In genomic region chr16:20589939-20590679, GRCm38 (mm10) we compare ENCODE assay signal across 8 mouse cellular contexts. TPM values are rescaled to one million over a fixed set of nuclear protein-coding genes. Genes with fewer than 3 reads are reported as not detected.
A peak's percentile ranks its signal among the peaks of the same experiment; 100 is the strongest.
DNase-seq lines count a peak whose midpoint lies in the region; ATAC-seq and TF ChIP-seq lines count a peak whose summit lies in the region.

No protein-coding gene starts in this region.

- under 1% methylated on average over 36 of the region's 39 CpGs for WGBS in heart, embryonic 14.5 days
- WGBS in midbrain, embryonic 16.5 days, result under 1% methylated on average over 38 of the region's 39 CpGs

- no peaks in the 10 kb centered on the region for H3K79me2 ChIP-seq in CH12.LX (replicated peaks; ENCODE audit: control insufficient read depth, extremely low read depth, insufficient read depth, poor library complexity, severe bottlenecking)

- TF ChIP-seq RAD21 in CH12.LX (IDR thresholded peaks at IDR 0.05; ENCODE audit: low read depth, low read length), result no peak

- no peak overlapping the region for H3K9ac ChIP-seq in CH12.LX (ENCODE audit: insufficient read depth, low read depth)
- H3K9ac ChIP-seq in heart, embryonic 14.5 days (ENCODE audit: low read length), result peak overlapping the region; percentile 48
- peak overlapping the region; percentile 76 for H3K9ac ChIP-seq in midbrain, embryonic 16.5 days (ENCODE audit: low read depth, low read length)

- H3K4me2 ChIP-seq in CH12.LX (ENCODE audit: insufficient read depth, low read depth, poor library complexity, severe bottlenecking), result peak overlapping the region; percentile 73
- peak overlapping the region; percentile 88 for H3K4me2 ChIP-seq in heart, embryonic 14.5 days (ENCODE audit: low read length)
- peak overlapping the region; percentile 75 for H3K4me2 ChIP-seq in midbrain, embryonic 16.5 days (ENCODE audit: low read length)

- H3K27me3 ChIP-seq in CH12.LX (replicated peaks), result peaks cover 69% of the 10 kb centered on the region
- peaks cover 63% of the 10 kb centered on the region for H3K27me3 ChIP-seq in heart, embryonic 14.5 days (ENCODE audit: control insufficient read depth, insufficient read depth, low read length)
- H3K27me3 ChIP-seq in midbrain, embryonic 16.5 days (ENCODE audit: control insufficient read depth, insufficient read depth, low read depth, low read length), result peaks cover 23% of the 10 kb centered on the region

- in situ Hi-C loops in CH12.LX (cut with MboI; ENCODE audit: low pct_ligation_motif_present, low pct_unique_long_range_greater_than_20kb, low sequenced_read_pairs), result no loop called here

- no peak for TF ChIP-seq CTCF in CH12.LX (conservative IDR thresholded peaks at IDR 0.05 in 1 of 2, IDR thresholded peaks at IDR 0.05 in 1 of 2; ENCODE audit: low read depth in 2 of 2, low read length in 2 of 2)
- TF ChIP-seq CTCF in left cerebral cortex, adult 2 months (IDR thresholded peaks at IDR 0.05), result no peak

- ATAC-seq in heart, embryonic 14.5 days (ENCODE audit: insufficient number of reproducible peaks, insufficient read depth, low FRiP score, low read depth), result peak; percentile 48; the same call in 1 of the 2 replicates
- peak; percentile 92 for ATAC-seq in midbrain, embryonic 16.5 days

- intact Hi-C loops in left cerebral cortex, adult 2 months (cut with DNase I), result loop anchor here (10.0 kb wide), 1 partner anchor 55 kb away; no protein-coding TSS in a partner anchor

- peaks cover 0 to 11% of the 10 kb centered on the region in 2 experiments; a peak in 2 of 4 replicates for H3K4me1 ChIP-seq in CH12.LX (ENCODE audit: control insufficient read depth in 1 of 2, insufficient read depth in 2 of 2)
- H3K4me1 ChIP-seq in heart, embryonic 14.5 days (ENCODE audit: control insufficient read depth in 2 of 2, insufficient read depth in 2 of 2, low read length in 2 of 2), result peaks cover 5 to 21% of the 10 kb centered on the region in 2 experiments; a peak in 2 of 4 replicates
- peaks cover 9% of the 10 kb centered on the region; the same call in 1 of the 2 replicates for H3K4me1 ChIP-seq in midbrain, embryonic 16.5 days (ENCODE audit: control insufficient read depth, insufficient read depth, low read length)

- TF ChIP-seq EP300 in CH12.LX (IDR thresholded peaks at IDR 0.05; ENCODE audit: low read length), result no peak

- no peak for TF ChIP-seq POLR2A in CH12.LX (IDR thresholded peaks at IDR 0.05; ENCODE audit: low read depth, low read length)

- peaks cover 7% of the 10 kb centered on the region for H3K9me3 ChIP-seq in CH12.LX (replicated peaks; ENCODE audit: low read length)
- no peaks in the 10 kb centered on the region for H3K9me3 ChIP-seq in heart, embryonic 14.5 days (ENCODE audit: control insufficient read depth, low read length)
- H3K9me3 ChIP-seq in midbrain, embryonic 16.5 days (replicated peaks; ENCODE audit: control insufficient read depth, low read length, poor library complexity, severe bottlenecking), result no peaks in the 10 kb centered on the region

- H3K4me3 ChIP-seq in CH12.LX (replicated peaks in 1 of 3; ENCODE audit: low read depth in 2 of 3, low read length in 2 of 3, poor library complexity in 1 of 3), result peak overlapping the region in 1 of 3 experiments; percentile 25
- peak overlapping the region; percentile 51 to 52 for H3K4me3 ChIP-seq in heart, embryonic 14.5 days (ENCODE audit: control insufficient read depth in 1 of 2, insufficient read depth in 1 of 2, low read depth in 1 of 2, low read length in 2 of 2)
- H3K4me3 ChIP-seq in left cerebral cortex, adult 2 months, result peak overlapping the region; percentile 64
- H3K4me3 ChIP-seq in midbrain, embryonic 16.5 days (ENCODE audit: low read depth, low read length), result peak overlapping the region; percentile 57

- no peak overlapping the region for H3K27ac ChIP-seq in CH12.LX (ENCODE audit: insufficient read depth, low read depth)
- no peak overlapping the region for H3K27ac ChIP-seq in heart, embryonic 14.5 days (replicated peaks in 1 of 2; ENCODE audit: control insufficient read depth in 1 of 2, insufficient read depth in 1 of 2, low read depth in 2 of 2, low read length in 2 of 2)
- peak overlapping the region; percentile 88 for H3K27ac ChIP-seq in left cerebral cortex, adult 2 months
- H3K27ac ChIP-seq in midbrain, embryonic 16.5 days (ENCODE audit: low read length), result peak overlapping the region; percentile 68; the same call in 1 of the 2 replicates

- dilution Hi-C loops in CH12.LX (cut with MboI; ENCODE audit: extremely low pct_ligation_motif_present, extremely low pct_unique_long_range_greater_than_20kb, low sequenced_read_pairs), result no loop called here

- peak; percentile 30 to 60 for DNase-seq in adrenal gland, adult (ENCODE audit: inconsistent age in 2 of 2, low spot score in 1 of 2)
- DNase-seq in adrenal gland, adult 8-10 months, result no peak
- no peak for DNase-seq in CH12.LX (ENCODE audit: extremely low read depth)
- DNase-seq in cerebellum, postnatal 25 days, result peak; percentile 65 to 75
- peak; percentile 57 to 75 for DNase-seq in left cerebral cortex, adult 2 months (ENCODE audit: extremely low spot score in 1 of 2, low spot score in 2 of 2)
- no peak for DNase-seq in thymus, postnatal 0 days (ENCODE audit: low spot score)

- no peaks in the 10 kb centered on the region for H3K36me3 ChIP-seq in CH12.LX (replicated peaks in 1 of 2; ENCODE audit: control insufficient read depth in 1 of 2, insufficient read depth in 1 of 2, low read length in 1 of 2)
- no peaks in the 10 kb centered on the region for H3K36me3 ChIP-seq in heart, embryonic 14.5 days (ENCODE audit: control insufficient read depth, insufficient read depth, low read length)
- no peaks in the 10 kb centered on the region for H3K36me3 ChIP-seq in midbrain, embryonic 16.5 days (ENCODE audit: control insufficient read depth, insufficient read depth, low read length)

TF ChIP-seq in CH12.LX, 34 proteins besides CTCF, POLR2A, EP300 and RAD21:
- TF ChIP-seq ELF1 (IDR thresholded peaks at IDR 0.05; ENCODE audit: low read depth, low read length) (no peak), IRF4 (IDR thresholded peaks at IDR 0.05; ENCODE audit: low read depth, low read length) (no peak), SMC3 (IDR thresholded peaks at IDR 0.05; ENCODE audit: low read depth, low read length) (no peak), JUND (conservative IDR thresholded peaks at IDR 0.05; ENCODE audit: low read depth, low read length) (no peak)
TF ChIP-seq in CH12.LX: peak in this region for 0.

RNA-seq across cellular contexts. Expression of gene Vwa5b2, which starts 0.8 kb away (rescaled TPM):
- 1 to 10 TPM in 3 of 4 experiments, under 1 TPM in 1; 0.87 to 4.9 (median 2.7) TPM for total RNA-seq in adrenal gland, adult 8-10 months (2022)
- not detected in 2 replicates for total RNA-seq in CH12.LX (2012; rRNA removed)
- total RNA-seq in CH12.LX (2014; rRNA removed), result not detected in 2 replicates
- polyA plus RNA-seq in CH12.LX (2012; ENCODE audit: insufficient read length, low read depth), result 0.27 and 0.29 TPM in 2 replicates
- 0.23 and 0.54 TPM in 2 replicates for polyA plus RNA-seq in heart, embryonic 14.5 days (2014; fragmentation: Nextera tagmentation; extraction: Ambion mirVana)
- total RNA-seq in left cerebral cortex, adult 2 months (2021), result 10 to 100 TPM; 63.4 to 68.3 TPM
- 19.8 and 26.7 TPM in 2 replicates for polyA plus RNA-seq in midbrain, embryonic 16.5 days (2015; fragmentation: Nextera tagmentation; extraction: Ambion mirVana)
- polyA plus RNA-seq in thymus, postnatal 0 days (2015; fragmentation: Nextera tagmentation; extraction: Ambion mirVana), result not detected in 2 replicates

RNA-seq across cellular contexts. Expression of gene Eef1akmt4, which starts 21.3 kb away (rescaled TPM):
- total RNA-seq in adrenal gland, adult 8-10 months (2022), result 1 to 10 TPM; 7.3 to 9.5 (median 8.8) TPM
- total RNA-seq in CH12.LX (2012; rRNA removed), result 50.7 and 54.6 TPM in 2 replicates
- total RNA-seq in CH12.LX (2014; rRNA removed), result 82.8 and 86.9 TPM in 2 replicates
- polyA plus RNA-seq in CH12.LX (2012; ENCODE audit: insufficient read length, low read depth), result 49.5 and 53.3 TPM in 2 replicates
- polyA plus RNA-seq in heart, embryonic 14.5 days (2014; fragmentation: Nextera tagmentation; extraction: Ambion mirVana), result 19.4 TPM in 2 replicates
- 1 to 10 TPM; 1.8 to 2.4 TPM for total RNA-seq in left cerebral cortex, adult 2 months (2021)
- polyA plus RNA-seq in midbrain, embryonic 16.5 days (2015; fragmentation: Nextera tagmentation; extraction: Ambion mirVana), result 7.8 and 7.9 TPM in 2 replicates
- 26.4 and 32.3 TPM in 2 replicates for polyA plus RNA-seq in thymus, postnatal 0 days (2015; fragmentation: Nextera tagmentation; extraction: Ambion mirVana)

RNA-seq across cellular contexts. Expression of gene Gm49333, which starts 21.3 kb away (rescaled TPM):
- total RNA-seq in adrenal gland, adult 8-10 months (2022), result not detected
- total RNA-seq in CH12.LX (2012; rRNA removed) (0.08 TPM in 1 of 2 replicates, not detected in the other), CH12.LX (2014; rRNA removed) (not detected in 2 replicates)
- polyA plus RNA-seq in CH12.LX (2012; ENCODE audit: insufficient read length, low read depth), result not detected in 2 replicates
- polyA plus RNA-seq in heart, embryonic 14.5 days (2014; fragmentation: Nextera tagmentation; extraction: Ambion mirVana), result 0.14 TPM in 1 of 2 replicates, not detected in the other
- total RNA-seq in left cerebral cortex, adult 2 months (2021), result under 1 TPM in 1 of 2 experiments, not detected in 1; 0.33 TPM
- not detected in 2 replicates for polyA plus RNA-seq in midbrain, embryonic 16.5 days (2015; fragmentation: Nextera tagmentation; extraction: Ambion mirVana)
- polyA plus RNA-seq in thymus, postnatal 0 days (2015; fragmentation: Nextera tagmentation; extraction: Ambion mirVana), result not detected in 2 replicates

RNA-seq across cellular contexts. Expression of gene Alg3, which starts 21.4 kb away (rescaled TPM):
- total RNA-seq in adrenal gland, adult 8-10 months (2022), result 10 to 100 TPM; 22.3 to 30.0 (median 25.4) TPM
- total RNA-seq in CH12.LX (2012; rRNA removed) (22.7 and 25.6 TPM in 2 replicates), CH12.LX (2014; rRNA removed) (16.0 and 17.2 TPM in 2 replicates)
- 70.4 and 81.1 TPM in 2 replicates for polyA plus RNA-seq in CH12.LX (2012; ENCODE audit: insufficient read length, low read depth)
- 29.3 and 31.4 TPM in 2 replicates for polyA plus RNA-seq in heart, embryonic 14.5 days (2014; fragmentation: Nextera tagmentation; extraction: Ambion mirVana)
- total RNA-seq in left cerebral cortex, adult 2 months (2021), result 10 to 100 TPM; 11.8 to 12.2 TPM
- 39.6 and 41.6 TPM in 2 replicates for polyA plus RNA-seq in midbrain, embryonic 16.5 days (2015; fragmentation: Nextera tagmentation; extraction: Ambion mirVana)
- polyA plus RNA-seq in thymus, postnatal 0 days (2015; fragmentation: Nextera tagmentation; extraction: Ambion mirVana), result 22.9 and 28.4 TPM in 2 replicates

RNA-seq across cellular contexts. Expression of gene Camk2n2, which starts 31.0 kb away (rescaled TPM):
- total RNA-seq in adrenal gland, adult 8-10 months (2022), result 10 to 100 TPM; 28.9 to 62.9 (median 41.8) TPM
- total RNA-seq in CH12.LX (2012; rRNA removed) (2.0 and 2.3 TPM in 2 replicates), CH12.LX (2014; rRNA removed) (1.4 and 1.5 TPM in 2 replicates)
- polyA plus RNA-seq in CH12.LX (2012; ENCODE audit: insufficient read length, low read depth), result 7.0 and 7.2 TPM in 2 replicates
- 0.40 and 0.57 TPM in 2 replicates for polyA plus RNA-seq in heart, embryonic 14.5 days (2014; fragmentation: Nextera tagmentation; extraction: Ambion mirVana)
- total RNA-seq in left cerebral cortex, adult 2 months (2021), result 100 to 1,000 TPM; 178 to 192 TPM
- polyA plus RNA-seq in midbrain, embryonic 16.5 days (2015; fragmentation: Nextera tagmentation; extraction: Ambion mirVana), result 34.5 and 40.1 TPM in 2 replicates
- polyA plus RNA-seq in thymus, postnatal 0 days (2015; fragmentation: Nextera tagmentation; extraction: Ambion mirVana), result 0.48 and 0.52 TPM in 2 replicates

Comparison
In these comparisons a context has a peak if more than half of its experiments do, and no peak if none do; other contexts are left out.
1. DNase-seq: peak in adrenal gland, adult (2 of 2), cerebellum, postnatal 25 days (2 of 2) and left cerebral cortex, adult 2 months (2 of 2); none in adrenal gland, adult 8-10 months (single experiment), CH12.LX (single experiment) and thymus, postnatal 0 days (single experiment).
2. H3K27ac ChIP-seq: peak in left cerebral cortex, adult 2 months (single experiment) and midbrain, embryonic 16.5 days (single experiment); none in CH12.LX (single experiment) and heart, embryonic 14.5 days (0 of 2).
3. RNA of gene Vwa5b2, which starts 0.8 kb away (polyA plus RNA-seq): 19.8 to 26.7 TPM in midbrain, embryonic 16.5 days; 0.23 to 0.54 TPM in heart, embryonic 14.5 days, 0.27 to 0.29 TPM in CH12.LX and not detected in thymus, postnatal 0 days; every median in the first group is over 10 times any median in the second.
4. Peak in every context shown above with its lines, with median percentiles within 50 percentile points of each other: H3K4me2 ChIP-seq.